Mouse (Mus musculus) liver, adult (tissue): ENCODE results near the gene Lcn10.
"Not testable (repeated sequence)": the region's sequence is repeated elsewhere in the genome, so short reads cannot be mapped to it uniquely, and the experiment has no call there.

Experiments used
- GATA4 ChIP-seq: IDR thresholded peaks from 2 replicates; pipeline ENCODE4 v1.6.1; 2014; ENCODE audit warnings: mild to moderate bottlenecking, low read length; ENCODE audit not compliant: insufficient replicate concordance

The Lcn10 gene

GRCm38 (mm10) chr2:25694605-25695004 lies 12.1 kb downstream of the Lcn10 start:
- no peak for TF ChIP-seq GATA4

GRCm38 (mm10) chr2:25696951-25697350 lies 14.4 kb downstream of the Lcn10 start:
- TF ChIP-seq GATA4, result no peak

GRCm38 (mm10) chr2:25698696-25699095 lies 16.2 kb downstream of the Lcn10 start:
- TF ChIP-seq GATA4, result no peak

- TF ChIP-seq GATA4, result not testable (repeated sequence)
These were observed 17.2 kb downstream of the Lcn10 start, which contains the start of gene Obp2a for GRCm38 (mm10) chr2:25699743-25700142. Gene Obp2a (plus strand): TSS chr2:25700043.

- no peak for TF ChIP-seq GATA4
These were observed 18.5 kb downstream of the Lcn10 start for GRCm38 (mm10) chr2:25701001-25701400.

GRCm38 (mm10) chr2:25703706-25704105 lies 21.2 kb downstream of the Lcn10 start:
- TF ChIP-seq GATA4, result no peak

- no peak for TF ChIP-seq GATA4
These were observed 24.3 kb downstream of the Lcn10 start, which contains the start of gene Bmyc for GRCm38 (mm10) chr2:25706643-25707481. Gene Bmyc (plus strand): TSS chr2:25706739.

GRCm38 (mm10) chr2:25708121-25708520 lies 25.6 kb downstream of the Lcn10 start:
- no peak for TF ChIP-seq GATA4

GRCm38 (mm10) chr2:25717222-25717621 lies 34.7 kb downstream of the Lcn10 start:
- no peak for TF ChIP-seq GATA4

GRCm38 (mm10) chr2:25733199-25733930 lies 50.8 kb downstream of the Lcn10 start:
- no peak for TF ChIP-seq GATA4
